Mouse (Mus musculus) left cerebral cortex, adult 18-20 months (tissue): ENCODE data around the gene Cfap44. TPM values are rescaled to one million over a fixed set of nuclear protein-coding genes. Genes with fewer than 3 reads are reported as not detected.
"Not testable (repeated sequence)": the region's sequence is repeated elsewhere in the genome, so short reads cannot be mapped to it uniquely, and the experiment has no call there.

Experiments used
- DNase-seq, 2 experiments: peaks; one replicate each; pipeline ENCODE4 v3.0.0; 2021 to 2022; ENCODE audit warnings: low spot score in 2 of 2, mixed read lengths in 1 of 2
- total RNA-seq, 2 experiments: library from RNA; stranded (reverse); gene quantifications; 2 replicates each; pipeline ENCODE4 v1.2.3; 2021

Cfap44 gene
- total RNA-seq, 2 experiments from 2014 or later, result 3.8 to 4.0 TPM

DNA sequence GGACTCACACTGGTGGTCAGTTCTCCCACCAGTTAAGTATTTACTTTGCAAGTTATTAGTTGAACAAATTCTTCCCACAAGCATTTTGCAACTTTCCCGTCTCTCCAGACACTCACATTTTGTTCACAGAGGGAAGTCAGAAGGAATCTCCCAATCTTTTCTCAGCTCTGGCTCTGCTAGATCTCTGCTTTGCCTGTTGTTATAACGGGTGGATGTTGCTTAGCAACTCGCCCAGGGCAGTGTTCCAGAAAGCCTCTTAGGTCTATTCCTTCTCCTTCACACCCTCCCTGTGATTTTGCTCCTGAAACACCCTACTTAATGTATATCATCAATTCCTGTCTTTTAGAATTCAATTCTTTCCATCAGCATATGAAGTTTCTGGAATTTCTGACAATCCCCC lies 28.9 kb downstream of the Cfap44 start:
- peak; percentile 66 to 73 for DNase-seq

DNA sequence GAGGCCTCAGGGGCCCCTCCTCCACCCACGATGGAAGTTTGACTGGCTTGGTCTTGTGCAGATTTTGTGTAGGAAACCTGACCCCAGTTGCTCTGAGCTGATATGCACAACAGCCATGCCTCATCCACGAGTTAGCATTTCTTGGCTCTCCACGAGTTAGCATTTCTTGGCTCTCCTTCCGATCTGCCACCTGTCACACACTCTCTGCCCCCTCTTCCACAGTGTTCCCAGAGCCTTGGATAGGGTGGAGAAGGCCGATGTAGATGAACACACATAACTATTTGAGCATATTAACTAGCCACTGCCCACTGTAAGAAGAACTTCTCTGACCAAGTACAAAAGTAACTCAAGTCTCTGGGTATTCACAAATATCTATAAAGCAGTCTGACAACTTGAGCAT lies 33.9 kb downstream of the Cfap44 start:
- no peak for DNase-seq

DNA sequence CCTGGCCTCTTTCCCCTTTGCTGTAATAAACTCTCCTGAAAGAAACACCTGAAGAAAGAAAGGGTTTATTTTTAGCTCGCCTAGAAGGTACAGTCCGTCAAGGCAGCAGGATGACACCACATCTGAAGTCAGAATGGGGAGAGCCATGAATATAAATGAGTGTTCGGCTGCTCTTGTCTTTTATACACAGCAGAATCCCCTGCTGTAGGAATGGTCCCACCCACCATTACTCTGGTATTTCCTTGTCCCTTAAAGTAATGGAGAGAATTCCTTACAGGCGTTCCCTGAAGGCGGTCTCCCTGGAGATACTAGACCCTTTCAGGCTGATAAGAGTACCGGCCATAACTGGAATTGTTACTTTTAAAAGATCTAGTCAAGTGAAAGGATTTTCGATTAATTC lies 35.4 kb downstream of the Cfap44 start:
- DNase-seq, result no peak

DNA sequence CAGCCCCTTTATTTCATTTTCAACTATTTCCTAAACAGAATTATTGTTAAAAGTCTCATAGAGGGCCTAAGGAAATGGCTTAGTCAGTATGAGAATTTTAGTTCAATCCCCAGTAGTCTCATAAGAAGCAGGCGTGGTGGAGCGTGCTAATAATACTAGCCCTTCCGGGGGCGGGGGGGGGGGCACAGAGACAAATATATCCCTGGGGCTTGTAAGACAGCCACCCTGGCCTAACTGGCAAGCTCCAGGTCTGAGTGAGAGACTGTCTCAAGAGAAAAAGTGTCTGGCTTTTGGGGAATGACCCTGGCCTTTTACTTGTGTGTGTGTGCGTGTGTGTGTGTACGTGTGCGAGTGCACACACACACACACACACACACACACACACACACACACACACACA lies 40.3 kb downstream of the Cfap44 start:
- no peak for DNase-seq

DNA sequence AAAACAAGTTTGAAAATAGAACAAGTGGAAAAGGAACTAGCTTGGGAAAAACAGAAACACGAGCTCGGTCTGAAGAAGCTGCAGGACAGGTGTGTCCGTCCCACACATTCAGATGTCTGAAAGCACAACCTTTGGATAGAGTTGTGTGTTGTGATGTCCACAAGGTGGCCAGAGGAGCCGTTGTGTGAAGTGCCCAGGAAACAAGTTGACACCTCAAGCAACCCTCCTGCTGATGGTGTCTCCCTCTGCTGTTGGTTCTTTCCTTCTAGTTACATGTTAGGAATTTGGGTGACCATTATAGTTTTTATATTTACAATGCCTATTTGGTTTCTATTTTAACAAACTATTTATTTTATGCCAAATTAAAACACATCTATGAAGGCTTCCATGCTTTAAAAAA lies 40.9 kb downstream of the Cfap44 start:
- DNase-seq, result no peak

DNA sequence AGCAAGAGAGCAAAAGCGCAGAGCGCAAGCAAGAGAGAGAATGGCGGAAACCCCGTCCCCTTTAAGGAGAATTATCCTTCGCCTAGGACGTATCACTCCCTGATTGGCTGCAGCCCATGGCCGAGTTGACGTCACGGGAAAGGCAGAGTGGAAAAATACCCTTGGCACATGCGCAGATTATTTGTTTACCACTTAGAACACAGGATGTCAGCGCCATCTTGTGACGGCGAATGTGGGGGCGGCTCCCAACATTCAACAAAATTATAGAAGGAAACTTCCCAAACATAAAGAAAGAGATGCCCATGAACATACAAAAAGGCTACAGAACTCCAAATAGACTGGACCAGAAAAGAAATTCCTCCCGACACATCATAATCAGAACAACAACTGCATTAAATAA lies 47.3 kb downstream of the Cfap44 start:
- DNase-seq, result not testable (repeated sequence)

DNA sequence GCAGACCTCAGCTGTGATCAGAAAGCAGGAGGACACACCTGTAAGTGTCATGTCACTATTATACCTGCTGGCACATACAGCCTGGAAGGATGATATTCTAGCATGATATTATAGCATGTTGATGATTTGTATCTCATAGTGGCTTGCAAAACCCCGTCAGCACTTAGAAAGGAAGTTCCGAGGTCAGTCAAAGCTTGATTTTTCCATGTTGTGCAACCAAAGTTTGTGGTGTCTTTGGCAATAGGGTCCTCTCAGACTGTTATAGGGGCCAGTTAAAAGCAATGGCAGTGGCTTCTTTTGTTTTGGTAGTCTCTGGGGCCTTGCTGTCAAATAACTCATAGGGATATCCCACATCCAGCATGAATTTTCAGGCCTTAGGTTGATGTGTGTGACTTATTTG lies 63.3 kb downstream of the Cfap44 start:
- no peak for DNase-seq

DNA sequence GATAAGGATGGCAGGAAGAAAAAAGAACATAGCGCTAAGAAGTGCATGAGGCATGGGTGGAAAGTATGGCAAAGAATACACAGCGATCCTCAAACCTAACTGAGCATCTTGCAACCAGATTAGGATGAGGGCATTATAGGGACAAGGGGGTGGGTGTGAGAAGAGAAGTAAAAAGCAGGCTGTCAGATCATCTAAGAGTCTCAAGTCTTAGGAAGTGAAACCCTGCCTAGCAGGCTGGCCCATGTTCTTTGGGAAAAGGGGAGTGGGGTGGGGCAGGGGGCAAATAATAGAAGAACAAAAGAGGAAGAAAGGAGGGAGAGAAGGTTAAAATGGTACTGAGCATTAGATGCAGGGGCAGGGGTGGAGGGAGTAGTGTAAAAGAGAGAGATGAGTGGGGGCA lies 64.2 kb downstream of the Cfap44 start:
- no peak for DNase-seq

DNA sequence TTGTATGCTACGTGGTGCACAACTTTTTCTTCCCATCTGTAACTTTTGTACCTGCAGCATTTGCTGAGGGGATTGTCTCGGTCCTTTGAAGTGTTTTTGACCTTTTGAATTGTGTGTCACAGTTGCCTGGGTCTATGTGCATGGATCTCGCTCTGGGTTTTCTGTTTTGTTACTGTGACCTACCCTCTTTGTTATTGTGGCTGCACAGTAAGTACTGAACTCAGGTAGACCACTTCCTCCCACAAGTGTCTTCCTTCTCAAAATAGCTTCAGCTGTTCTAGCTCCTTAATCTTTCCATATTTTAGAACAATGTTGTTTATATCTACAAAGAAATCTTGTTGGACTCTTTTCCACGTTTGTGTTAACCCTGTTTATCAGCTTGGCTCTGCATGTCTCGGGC lies 66.3 kb downstream of the Cfap44 start:
- no peak for DNase-seq

DNA sequence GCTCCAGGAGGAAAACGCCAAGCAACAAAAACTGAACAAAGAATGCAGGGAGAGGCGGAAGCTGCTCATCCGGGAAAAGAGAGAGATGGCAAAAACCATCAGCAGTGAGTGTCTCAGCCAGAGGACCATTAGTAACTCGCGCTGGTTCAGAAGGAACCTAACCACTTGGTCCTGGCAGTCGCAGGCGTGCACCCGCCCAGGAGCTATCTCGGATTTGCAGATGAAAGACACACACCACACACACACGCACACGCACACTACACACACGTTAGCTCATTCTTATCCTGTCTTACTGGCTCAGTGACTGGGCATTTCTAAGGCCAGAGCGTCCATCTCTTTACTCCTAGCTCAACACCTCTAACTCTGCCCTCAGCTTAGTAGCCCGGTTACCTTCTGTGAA lies 80.7 kb downstream of the Cfap44 start:
- no peak for DNase-seq

DNA sequence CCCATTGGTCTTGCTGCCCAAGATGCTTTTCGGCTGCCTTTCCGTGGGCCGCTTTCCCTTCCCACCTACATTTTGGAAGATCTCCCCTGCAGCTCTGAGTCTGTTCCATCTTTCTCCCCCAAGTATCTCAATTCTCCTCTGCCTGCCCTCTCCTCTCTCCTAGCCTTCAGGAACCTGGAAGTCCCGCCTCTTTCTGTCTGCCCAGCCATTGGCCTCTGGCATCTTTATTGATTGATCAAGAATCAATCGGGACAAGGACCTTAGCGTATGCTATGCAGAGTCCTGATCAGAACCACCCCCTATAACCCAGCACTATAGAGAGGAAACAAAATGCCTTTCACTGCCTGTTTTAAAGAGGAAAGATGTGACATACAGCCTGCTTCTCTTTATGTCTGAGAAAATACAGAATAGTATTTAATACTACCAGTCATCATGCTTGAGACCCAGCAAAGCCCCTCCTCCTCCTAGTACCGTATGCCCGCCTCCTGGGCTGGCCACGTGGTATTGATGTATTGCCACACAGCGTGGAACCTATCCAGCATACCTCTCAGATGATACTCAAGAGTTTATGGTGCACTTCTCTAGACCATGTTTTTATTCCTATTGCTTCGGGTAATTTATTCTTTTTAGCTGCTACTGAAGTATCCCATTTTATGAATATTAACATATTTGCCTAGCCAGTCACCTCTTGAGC lies 81.2 kb downstream of the Cfap44 start:
- DNase-seq, result no peak

DNA sequence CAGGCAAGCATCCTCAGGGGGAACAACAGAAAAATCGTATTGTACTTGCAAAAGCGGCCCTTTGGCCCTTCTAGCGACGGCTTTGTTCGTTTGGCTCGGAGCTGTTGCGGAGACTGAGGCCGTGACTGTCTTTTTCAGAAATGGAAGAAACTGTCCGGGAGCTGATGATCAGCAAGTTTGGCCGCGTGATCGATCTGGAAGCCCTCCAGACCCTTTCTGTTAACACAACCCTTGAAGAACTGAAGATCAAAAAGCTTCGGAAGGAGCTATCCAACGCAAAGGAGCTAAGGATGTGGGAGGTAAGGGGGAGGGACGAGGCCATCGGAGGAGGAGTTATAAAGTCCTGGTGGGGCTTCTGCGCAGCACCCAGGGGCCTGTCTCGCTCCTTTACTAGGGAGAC lies 84.2 kb downstream of the Cfap44 start:
- DNase-seq, result no peak

DNA sequence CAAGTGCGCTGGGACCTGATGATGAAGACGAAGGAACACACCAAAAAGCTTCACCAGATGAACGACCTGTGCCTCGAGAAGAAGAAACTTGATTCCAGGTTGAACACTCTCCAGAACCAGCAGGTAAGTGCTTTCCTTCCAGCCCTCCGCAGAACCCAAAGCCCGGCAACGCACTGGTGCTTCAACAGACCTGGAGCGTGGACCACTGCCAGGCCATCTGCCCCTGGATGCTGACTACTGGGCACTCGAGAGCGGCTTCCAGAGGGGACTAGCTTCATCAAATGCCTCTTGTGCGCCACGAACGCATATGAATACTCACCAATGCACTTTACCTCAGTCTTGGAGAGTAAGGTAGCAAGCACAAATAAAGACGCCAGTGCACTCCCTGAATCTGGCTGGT lies 85.3 kb downstream of the Cfap44 start:
- no peak for DNase-seq

DNA sequence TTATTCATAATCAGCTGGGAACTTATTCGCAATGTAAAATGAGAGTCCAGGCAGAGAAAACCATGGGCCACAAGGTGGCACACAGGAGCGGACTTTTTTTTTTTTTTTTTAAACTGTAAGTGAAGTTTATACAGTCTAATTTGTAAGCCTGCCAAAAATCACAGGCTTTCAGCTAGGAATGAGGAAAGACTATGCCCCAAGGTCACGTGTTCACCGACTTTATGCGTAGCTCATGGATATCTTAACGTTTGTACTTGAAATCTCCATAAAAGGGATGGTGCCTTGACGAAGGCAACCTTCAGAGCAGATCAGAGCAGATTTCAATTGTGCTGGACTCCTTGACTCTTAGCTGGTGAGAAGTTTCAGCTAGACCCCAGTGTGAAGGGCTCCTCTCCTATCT lies 86.0 kb downstream of the Cfap44 start:
- DNase-seq, result no peak

DNA sequence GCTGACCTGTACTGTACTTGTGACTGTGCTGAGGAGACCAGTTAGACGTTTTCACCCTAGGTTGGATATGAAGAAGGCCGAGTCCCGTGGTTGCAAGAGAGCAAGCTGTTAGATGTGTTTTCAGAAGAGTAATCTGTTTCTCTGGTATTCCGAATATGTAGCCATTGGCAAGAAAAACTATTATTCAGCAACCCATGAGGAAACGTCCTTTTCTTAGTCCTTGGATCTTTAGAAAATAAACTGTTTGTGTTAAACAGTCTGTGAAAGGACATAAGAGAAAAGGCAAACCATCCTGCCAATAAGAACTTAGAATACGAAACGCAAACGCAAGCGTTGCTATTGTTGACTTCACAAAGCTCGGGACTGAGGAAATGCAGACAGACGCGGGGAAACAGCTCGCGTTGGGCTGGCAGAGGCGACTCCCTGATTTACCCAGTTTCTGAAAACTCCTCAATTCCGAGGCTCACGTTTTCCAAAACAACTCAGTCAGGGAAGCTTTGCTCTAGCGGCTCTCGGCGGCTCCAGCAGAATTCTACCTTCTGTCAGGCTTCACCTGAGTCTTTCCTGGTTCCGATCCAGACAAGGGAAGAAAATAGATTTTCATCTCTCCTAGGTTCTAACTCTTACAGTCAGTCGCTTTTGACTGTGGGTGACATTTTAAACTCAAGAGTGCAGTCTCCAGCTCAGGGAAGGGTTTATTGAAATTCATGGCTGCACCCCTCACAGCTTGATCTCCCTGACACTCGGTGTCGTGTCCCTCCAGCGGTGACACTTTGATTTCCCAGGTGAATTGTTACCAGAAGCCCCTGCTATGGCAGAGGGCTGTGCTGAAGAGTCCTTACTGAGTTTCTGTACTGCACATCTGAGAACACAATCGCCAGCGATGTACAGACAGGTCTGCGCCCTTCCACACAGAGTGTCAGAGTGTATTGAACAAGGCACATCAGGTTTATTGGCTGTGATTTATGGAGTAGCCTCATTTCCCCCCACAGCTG lies 87.3 kb downstream of the Cfap44 start:
- DNase-seq, result no peak

DNA sequence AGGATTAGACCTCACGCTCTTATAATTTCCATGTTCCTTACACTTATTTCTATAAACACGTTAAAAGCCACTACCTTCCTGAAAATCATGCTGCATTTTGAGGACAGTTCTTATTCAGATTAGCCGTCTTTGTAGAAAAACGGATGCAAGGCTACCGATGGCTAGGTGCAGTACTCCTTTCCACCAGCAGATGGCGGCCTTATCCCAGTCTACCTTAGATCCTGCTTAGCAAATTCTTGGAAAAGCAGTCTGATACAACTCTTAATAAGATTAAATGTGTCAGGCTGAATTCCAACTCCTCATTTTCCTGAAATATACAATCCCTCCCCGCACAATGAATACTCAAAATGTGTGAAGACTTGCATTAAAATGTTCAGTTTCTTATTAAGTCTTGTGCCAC lies 89.5 kb downstream of the Cfap44 start:
- DNase-seq, result peak; percentile 85 to 91

DNA sequence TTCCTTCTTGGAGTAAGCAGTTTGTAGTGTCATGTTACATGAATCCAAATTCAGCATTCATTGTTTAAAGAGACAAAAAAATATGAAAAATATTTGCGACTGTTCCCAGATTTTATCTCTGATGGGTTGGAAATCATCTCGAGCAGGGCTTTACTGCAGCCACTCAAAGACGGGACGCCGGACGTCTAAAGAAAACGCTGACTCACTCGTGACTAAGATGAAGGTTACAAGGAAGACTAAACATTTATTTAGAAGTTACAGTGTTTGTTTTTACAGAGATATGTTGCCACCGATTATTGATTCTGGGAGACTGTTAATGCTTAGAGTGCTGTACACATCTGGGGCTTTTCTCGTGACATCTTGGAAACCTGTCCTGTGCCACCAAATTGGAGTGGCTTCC lies 90.2 kb downstream of the Cfap44 start:
- DNase-seq, result no peak

DNA sequence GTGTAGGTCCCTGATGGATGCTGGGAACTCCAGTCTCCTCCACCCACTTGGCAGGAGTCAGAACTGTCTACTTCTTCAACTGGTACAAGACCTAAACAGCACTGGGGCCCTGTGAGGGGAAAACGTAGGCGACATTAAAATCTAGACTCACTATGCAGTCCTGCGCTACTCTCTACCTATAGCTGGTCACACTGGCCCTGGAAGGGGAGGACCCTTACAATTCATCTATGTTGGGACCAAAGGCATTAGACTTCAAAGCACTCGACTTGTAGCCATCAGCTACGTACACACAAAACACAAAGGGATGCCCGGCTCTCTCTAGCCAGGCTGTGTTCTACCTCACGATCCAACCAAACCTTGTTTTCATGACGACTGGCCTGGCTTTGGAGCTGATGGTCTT lies 91.1 kb downstream of the Cfap44 start:
- DNase-seq, result no peak

DNA sequence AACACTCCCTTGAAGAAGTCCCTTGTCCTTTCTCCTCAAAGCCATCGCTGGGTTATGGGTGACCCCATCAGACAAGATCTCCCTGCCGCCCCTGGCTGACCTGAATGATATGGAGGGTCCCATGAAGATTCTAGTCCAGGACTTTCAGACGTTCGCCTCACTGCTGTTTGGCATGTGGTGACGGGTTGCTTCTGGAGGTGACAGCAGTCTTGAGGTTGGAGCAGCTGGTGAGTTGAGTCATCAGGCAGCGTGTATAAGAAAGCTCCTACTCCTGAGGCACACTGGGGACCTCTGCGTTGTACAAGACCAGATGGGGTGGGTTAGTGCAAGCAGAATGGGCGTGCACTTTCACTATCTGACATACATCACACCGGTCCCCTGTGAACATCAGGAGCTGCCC lies 92.0 kb downstream of the Cfap44 start:
- no peak for DNase-seq

DNA sequence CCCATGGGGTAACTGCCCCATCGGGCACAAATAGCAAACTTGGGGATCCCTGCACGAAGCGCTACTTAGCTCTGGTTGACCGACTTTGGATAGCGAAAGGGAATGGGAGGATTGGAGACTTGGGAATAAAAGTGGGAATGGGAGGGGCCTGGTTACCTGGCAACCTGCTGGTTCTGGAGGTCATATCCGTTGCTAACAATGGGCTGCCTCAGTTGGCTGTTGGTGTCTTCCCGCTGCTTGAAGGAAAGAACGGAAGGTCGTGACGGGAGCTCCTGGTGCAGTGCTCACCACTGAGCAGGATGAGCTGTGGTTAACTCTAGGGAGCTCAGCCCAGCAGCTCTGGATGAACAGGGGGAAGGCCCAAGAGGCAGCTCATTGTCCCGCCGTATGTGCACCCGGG lies 92.6 kb downstream of the Cfap44 start:
- DNase-seq, result no peak

DNA sequence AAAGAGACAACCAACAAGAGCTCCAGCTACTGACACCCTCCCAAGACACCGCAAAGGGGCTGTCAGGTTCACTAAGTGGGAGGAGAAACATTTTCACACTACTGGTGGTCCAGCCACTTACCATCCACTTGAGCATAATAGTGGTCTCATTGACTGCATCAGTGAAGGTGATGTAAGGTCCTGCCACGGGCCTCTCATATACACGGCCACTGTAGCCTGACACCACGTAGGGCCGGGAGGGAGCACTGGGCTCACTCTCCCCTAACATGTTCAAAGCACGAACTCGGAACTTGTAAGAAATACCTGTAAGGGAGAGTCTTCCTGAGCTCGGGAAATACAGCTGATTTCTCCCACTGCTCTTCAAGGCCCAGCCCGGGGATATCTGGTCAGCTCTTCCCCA lies 96.5 kb downstream of the Cfap44 start:
- no peak for DNase-seq

DNA sequence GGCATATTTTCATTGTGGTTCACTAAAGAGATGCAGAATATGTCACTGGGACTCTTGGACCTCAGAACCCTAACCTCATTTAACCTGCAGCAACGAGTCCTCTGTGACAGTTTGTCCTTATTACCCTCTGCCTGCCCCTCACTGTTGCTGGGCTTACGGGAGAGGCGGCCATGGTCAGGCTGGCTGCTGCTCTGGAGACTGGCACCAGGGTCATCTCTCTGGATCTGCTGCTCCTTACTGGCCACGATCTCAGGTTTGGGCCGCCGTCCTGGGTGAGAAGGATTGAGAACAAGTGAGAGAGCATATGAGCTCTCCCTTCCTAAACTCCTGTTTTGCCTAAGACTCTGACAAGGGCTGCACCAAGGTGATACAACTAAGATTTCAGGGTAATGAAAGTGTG lies 97.6 kb downstream of the Cfap44 start:
- DNase-seq, result no peak

DNA sequence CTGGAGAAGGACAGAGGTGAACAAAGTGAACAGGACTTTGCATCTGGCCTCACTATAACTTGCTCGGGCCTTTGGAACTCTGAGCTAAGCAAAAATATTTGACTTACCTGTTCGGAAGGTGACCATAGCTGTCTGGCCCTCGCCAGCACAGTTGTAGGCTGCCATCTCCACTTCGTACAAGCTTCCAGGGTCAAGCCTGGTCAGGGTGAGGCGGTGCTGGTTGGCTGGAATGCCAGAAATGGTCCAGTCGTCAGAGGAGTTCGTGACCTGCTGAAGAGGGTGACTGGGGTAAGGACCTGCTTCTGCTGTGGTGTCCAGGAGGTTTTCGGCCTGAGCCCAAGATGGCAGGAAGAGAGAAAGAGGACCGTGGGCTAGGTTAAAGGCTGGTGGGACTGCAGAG lies 98.1 kb downstream of the Cfap44 start:
- DNase-seq, result no peak
